Mouse (Mus musculus): ENCODE data around the gene Gnao1.

DNA sequence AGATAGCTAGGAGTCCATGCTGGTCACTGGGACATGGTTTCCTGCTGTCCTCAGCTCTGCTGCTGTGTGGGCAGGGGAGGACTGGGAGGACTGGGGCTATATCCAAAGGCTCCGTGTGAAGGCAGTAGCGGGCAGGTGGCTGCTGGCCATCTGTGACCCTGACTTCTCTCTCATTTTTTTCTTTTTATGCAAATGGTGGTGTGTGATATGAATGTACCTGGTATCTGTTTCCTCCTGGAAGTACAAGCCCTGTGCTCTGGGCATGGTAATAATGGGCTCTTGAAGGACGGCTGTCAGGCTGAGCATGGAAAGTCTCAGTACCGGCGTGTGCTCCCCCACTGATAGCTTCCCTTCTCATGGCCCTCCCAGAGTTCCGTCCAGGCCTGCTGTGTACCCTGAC lies 151.1 kb downstream of the Gnao1 start:
- TF ChIP-seq CTCF (IDR thresholded peaks at IDR 0.05; ENCODE audit: low read depth): no peak
- TF ChIP-seq EP300 (optimal IDR thresholded peaks at IDR 0.05): no peak

Measured in stomach, postnatal 0 days (tissue).